Mouse (Mus musculus) intestine, postnatal 0 days (tissue): ENCODE results near the gene Zc3h12c. TPM values are rescaled to one million over a fixed set of nuclear protein-coding genes. Genes with fewer than 3 reads are reported as not detected.

ENCODE experiments used
- ATAC-seq: fragments of 200-750 bp; cut with Nextera tagmentation; 2 replicates; pipeline ENCODE4 v1.8.0; 2017; ENCODE audit warnings: mild to moderate bottlenecking, moderate TSS enrichment, moderate library complexity
- H3K27ac ChIP-seq: fragments of 300-500 bp; sonication (generic); 2 replicates; pipeline ENCODE4 v1.5.1; 2014; ENCODE audit warnings: mild to moderate bottlenecking, low read depth, low read length, moderate library complexity
- H3K27me3 ChIP-seq: fragments of 300-500 bp; sonication (generic); replicated peaks from 2 replicates; pipeline ENCODE4 v1.6.1; 2014; ENCODE audit warnings: low read length, mixed read lengths; ENCODE audit not compliant: control insufficient read depth, insufficient read depth
- H3K36me3 ChIP-seq: fragments of 300-500 bp; sonication (generic); 2 replicates; pipeline ENCODE4 v1.6.1; 2014; ENCODE audit warnings: mild to moderate bottlenecking, moderate library complexity; ENCODE audit not compliant: control insufficient read depth, insufficient read depth
- H3K4me1 ChIP-seq: fragments of 300-500 bp; sonication (generic); replicated peaks from 2 replicates; pipeline ENCODE4 v1.6.1; 2014; ENCODE audit warnings: antibody characterized with exemption, low read length, mixed read lengths; ENCODE audit not compliant: control insufficient read depth, insufficient read depth
- H3K4me2 ChIP-seq: fragments of 300-500 bp; sonication (generic); replicated peaks from 2 replicates; pipeline ENCODE4 v1.6.1; 2014; ENCODE audit warnings: low read depth, mild to moderate bottlenecking, moderate library complexity
- H3K4me3 ChIP-seq: fragments of 300-500 bp; sonication (generic); 2 replicates; pipeline ENCODE4 v1.5.1; 2014; ENCODE audit warnings: low read depth, low read length
- H3K9ac ChIP-seq: fragments of 300-500 bp; sonication (generic); 2 replicates; pipeline ENCODE4 v1.6.1; 2014; ENCODE audit warnings: mild to moderate bottlenecking, low read depth, low read length
- H3K9me3 ChIP-seq: fragments of 300-500 bp; sonication (generic); 2 replicates; pipeline ENCODE4 v1.6.1; 2016; ENCODE audit warnings: mixed run types; ENCODE audit not compliant: control insufficient read depth
- CTCF ChIP-seq: sonication (generic); IDR thresholded peaks from 2 replicates; pipeline ENCODE4 v1.5.1; 2016; ENCODE audit warnings: low read depth, mild to moderate bottlenecking, control low read depth, antibody characterized with exemption, moderate library complexity
- WGBS: fragments of 180-500 bp; shearing (Covaris S2); extraction: QIAGEN DNeasy Blood & Tissue Kit; methylation state at CpG from one replicate; pipeline ENCODE4 v1.1.7; 2014; 5-methylcytosine and 5-hydroxymethylcytosine counted together
- polyA plus RNA-seq: library from polyadenylated mRNA; unstranded; fragments of >200 nt; fragmentation: Nextera tagmentation; extraction: Ambion mirVana; gene quantifications from 2 replicates; pipeline ENCODE4 v1.2.1, GENCODE M21; 2015

Gene Zc3h12c
- polyA plus RNA-seq, 1 experiment from 2014 or later = 0.95 TPM

DNA sequence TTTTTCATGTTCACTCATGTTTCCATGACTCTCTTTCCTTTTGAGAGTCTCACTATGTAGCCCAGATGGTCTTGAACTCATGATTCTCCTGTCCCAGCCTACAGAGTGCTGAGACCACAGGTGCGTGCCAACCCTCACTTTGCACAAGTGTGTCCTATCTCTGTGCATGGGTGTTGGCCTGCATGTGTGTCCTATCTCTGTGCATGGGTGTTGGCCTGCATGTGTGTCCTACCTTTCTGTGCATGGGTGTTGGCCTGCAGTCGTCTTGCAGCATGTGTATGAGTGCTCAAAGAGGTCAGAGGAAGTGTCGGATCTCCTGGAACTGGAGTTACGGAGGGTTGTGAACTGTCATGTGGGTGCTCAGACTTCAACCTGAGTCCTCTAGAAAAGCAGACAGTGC lies 49.2 kb downstream of the Zc3h12c start:
- H3K9me3 ChIP-seq = no peaks in the 10 kb centered on the region
- WGBS = 79% methylated on average over 4 of the region's 4 CpGs
- H3K4me3 ChIP-seq = no peak overlapping the region

DNA sequence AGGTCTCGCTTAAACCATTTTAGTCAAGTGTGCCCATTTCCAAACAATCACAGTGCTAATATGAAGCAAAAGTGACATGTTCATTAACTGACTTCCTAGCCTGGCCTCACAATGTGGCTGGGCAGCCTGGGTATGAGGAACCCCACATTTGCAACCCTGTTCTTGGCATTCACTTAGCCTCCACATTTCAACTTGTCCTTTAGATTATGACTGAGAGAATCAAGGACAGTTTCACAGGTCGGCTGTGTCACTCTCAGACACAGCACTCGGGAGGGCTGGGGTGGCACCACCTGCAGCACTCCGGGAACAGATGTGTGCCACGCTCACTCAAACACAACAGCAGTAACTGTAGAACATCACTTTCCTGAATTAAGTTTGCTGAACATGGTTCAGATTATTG lies 55.3 kb downstream of the Zc3h12c start:
- H3K4me1 ChIP-seq = no peaks in the 10 kb centered on the region
- H3K27me3 ChIP-seq = no peaks in the 10 kb centered on the region
- TF ChIP-seq CTCF = no peak
- whole genome bisulfite sequencing = 90% methylated on average over 5 of the region's 5 CpGs
- H3K4me2 ChIP-seq = no peak overlapping the region
- no peak overlapping the region for H3K27ac ChIP-seq
- no peak overlapping the region for H3K9ac ChIP-seq
- no peak for ATAC-seq
- H3K9me3 ChIP-seq = no peaks in the 10 kb centered on the region
- H3K4me3 ChIP-seq = no peak overlapping the region
- H3K36me3 ChIP-seq = peaks cover 12% of the 10 kb centered on the region; the same call in 1 of the 2 replicates

More for the DNA sequence above, 49.2 kb downstream of the Zc3h12c start:
- H3K27me3 ChIP-seq = no peaks in the 10 kb centered on the region
- no peak for TF ChIP-seq CTCF
- ATAC-seq = no peak
- no peak overlapping the region for H3K9ac ChIP-seq
- H3K27ac ChIP-seq = no peak overlapping the region
- H3K4me1 ChIP-seq = no peaks in the 10 kb centered on the region
- no peak overlapping the region for H3K4me2 ChIP-seq
- peaks cover 12% of the 10 kb centered on the region; the same call in 1 of the 2 replicates for H3K36me3 ChIP-seq

DNA sequence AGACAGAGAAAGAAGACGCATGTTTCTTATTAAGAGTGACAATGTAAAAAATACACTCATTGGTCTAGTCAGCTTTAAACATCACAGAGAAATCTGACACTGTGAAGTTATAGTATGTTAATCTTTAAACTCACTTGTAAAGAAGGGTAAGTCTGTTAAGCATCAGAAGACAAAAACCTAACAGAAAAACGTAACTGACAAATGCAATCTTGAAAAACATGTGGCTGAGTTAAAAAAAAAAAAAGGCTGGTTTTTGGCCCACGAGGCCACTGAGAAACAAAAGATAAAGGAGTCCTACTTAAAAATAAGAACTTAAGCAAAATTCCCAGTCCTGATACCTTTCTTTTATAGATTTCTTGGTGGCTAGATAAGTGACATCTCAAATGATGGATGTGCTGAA lies 57.6 kb downstream of the Zc3h12c start:
- TF ChIP-seq CTCF = no peak
- Histone ChIP-seq H3K27me3 (peaks cover 14% of the 10 kb centered on the region; the same call in 1 of the 2 replicates), H3K4me3 (no peak overlapping the region), H3K4me2 (no peak overlapping the region), H3K36me3 (peaks cover 6% of the 10 kb centered on the region; the same call in 1 of the 2 replicates), H3K9me3 (no peaks in the 10 kb centered on the region), H3K9ac (no peak overlapping the region), H3K27ac (no peak overlapping the region), H3K4me1 (no peaks in the 10 kb centered on the region)
- no peak for ATAC-seq
- 78% methylated on average over 3 of the region's 3 CpGs for WGBS

DNA sequence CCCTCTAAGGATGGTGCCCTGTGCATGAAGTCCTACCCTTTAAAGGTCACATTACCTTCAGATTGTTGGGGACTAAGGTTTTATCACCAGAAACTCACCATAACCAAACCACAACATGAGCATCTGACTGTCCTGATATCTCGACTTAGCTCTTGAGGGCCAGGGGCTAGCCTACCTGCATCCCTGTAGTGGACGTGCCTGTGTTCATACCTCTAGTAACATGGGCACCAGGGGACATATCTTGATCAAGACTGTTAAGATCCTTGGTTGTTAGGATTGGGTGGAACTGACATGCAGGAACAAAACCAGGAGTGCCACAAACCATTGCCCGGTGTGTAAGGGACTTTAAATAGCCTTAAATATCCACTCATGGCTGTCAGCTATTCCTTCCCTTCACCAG lies 61.2 kb downstream of the Zc3h12c start:
- Histone ChIP-seq H3K9ac (no peak overlapping the region), H3K27me3 (peaks cover 29% of the 10 kb centered on the region), H3K9me3 (no peaks in the 10 kb centered on the region), H3K4me2 (no peak overlapping the region), H3K4me3 (no peak overlapping the region), H3K36me3 (no peaks in the 10 kb centered on the region), H3K27ac (no peak overlapping the region), H3K4me1 (peaks cover 5% of the 10 kb centered on the region)
- TF ChIP-seq CTCF = no peak
- WGBS = 95% methylated on average over 3 of the region's 3 CpGs
- no peak for ATAC-seq

DNA sequence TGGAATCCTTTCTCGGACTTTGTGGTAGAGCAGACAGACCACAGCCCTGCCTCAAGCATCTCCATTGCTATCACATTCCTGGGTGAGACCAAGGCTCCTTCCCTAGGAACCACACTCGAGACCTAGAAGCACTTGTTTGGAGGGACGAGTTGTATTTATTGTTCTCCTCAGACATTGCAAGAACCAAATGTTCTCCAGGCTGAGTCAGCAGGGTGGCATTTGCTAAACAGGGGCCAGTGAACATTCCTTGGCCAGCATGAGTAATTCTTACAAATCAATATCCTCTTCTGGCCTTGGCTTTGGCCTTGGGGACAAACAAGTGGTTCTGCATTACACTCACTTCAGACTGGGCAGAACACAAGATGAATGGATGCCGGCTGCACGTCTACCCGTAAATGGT lies 62.9 kb downstream of the Zc3h12c start:
- Histone ChIP-seq H3K4me3 (no peak overlapping the region), H3K4me2 (no peak overlapping the region), H3K27me3 (peaks cover 34% of the 10 kb centered on the region), H3K36me3 (no peaks in the 10 kb centered on the region), H3K9me3 (no peaks in the 10 kb centered on the region), H3K4me1 (peaks cover 5% of the 10 kb centered on the region), H3K27ac (no peak overlapping the region), H3K9ac (no peak overlapping the region)
- 73% methylated on average over 6 of the region's 6 CpGs for WGBS
- TF ChIP-seq CTCF = no peak
- ATAC-seq = no peak

DNA sequence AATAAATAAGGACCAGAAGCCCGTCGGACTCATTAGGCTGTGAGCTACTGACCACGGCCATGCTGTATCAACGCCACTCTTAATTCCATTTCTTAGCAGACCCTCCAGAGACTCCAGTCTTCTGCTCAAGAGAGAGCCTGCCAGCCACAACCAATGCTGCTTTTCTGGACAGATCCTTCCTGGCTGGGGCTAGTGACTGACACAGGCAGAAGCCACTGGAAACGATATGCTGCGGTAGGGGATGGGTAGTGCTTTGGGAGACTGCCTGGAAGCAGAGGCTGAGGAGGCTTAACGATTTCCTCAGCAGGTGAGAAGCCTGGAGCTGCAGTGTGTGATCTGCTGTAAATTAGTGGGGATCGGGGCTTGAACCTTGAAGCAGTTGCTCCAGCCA lies 64.2 kb downstream of the Zc3h12c start:
- H3K4me1 ChIP-seq = peaks cover 5% of the 10 kb centered on the region
- H3K27ac ChIP-seq = no peak overlapping the region

More for the DNA sequence above, 64.2 kb downstream of the Zc3h12c start:
- no peak for TF ChIP-seq CTCF
- H3K9ac ChIP-seq = no peak overlapping the region
- ATAC-seq = no peak
- no peak overlapping the region for H3K4me3 ChIP-seq
- H3K27me3 ChIP-seq = peaks cover 38% of the 10 kb centered on the region
- WGBS = 42% methylated on average over 8 of the region's 8 CpGs
- H3K9me3 ChIP-seq = no peaks in the 10 kb centered on the region
- no peak overlapping the region for H3K4me2 ChIP-seq
- no peaks in the 10 kb centered on the region for H3K36me3 ChIP-seq
